8 mouse cellular contexts compared by ENCODE assay signal in the genomic region with DNA sequence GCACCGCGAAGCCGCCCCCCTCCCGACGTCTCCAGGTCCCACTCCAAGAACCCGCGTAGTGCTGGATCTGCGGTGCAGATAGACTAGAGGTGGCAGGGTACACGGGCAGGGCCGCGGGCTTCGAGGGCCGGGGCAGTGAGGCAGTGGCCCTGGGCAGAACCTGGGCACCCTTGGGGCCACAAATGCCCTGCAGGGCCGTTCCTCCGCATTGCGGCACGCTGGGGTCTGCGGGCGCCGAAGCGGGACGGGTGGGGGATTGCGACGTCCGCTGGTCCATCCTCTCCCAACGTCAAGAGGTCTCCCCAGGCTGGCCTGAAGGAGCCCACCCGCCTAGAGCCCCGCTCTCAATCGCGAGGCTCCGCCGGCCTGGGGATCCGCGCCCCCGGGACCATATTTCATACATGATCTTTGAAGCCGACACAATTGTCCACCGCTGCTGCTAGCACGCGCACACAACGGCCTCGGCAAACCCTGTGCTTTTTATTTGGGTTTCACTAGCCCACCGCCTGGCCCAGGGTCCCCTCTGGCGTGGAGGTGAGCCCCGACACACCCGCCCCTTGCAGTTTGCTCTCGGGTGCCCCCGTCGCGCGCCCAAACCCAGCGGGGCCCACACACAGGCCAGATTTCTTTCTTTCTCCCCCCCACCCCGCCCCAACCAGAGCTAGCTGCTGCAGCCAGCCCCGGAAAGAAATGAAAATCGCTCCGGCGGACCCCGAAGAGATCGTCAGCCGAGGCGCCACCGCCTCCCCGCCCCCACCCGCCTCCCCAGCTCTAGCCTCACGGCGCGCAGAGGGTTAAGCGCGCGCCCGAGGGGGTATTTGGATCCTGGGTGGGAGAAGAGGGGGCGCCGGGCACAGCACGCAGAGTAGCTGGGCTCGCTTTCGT. TPM values are rescaled to one million over a fixed set of nuclear protein-coding genes. Genes with fewer than 3 reads are reported as not detected.
DNase-seq lines count a peak whose midpoint lies in the region; TF ChIP-seq lines count a peak whose summit lies in the region.
"Had no signal": no experiment of that assay in that cellular context is flagged by ENCODE, and none has a peak within 500 bp of the region (broad histone marks: within the 10 kb centered on the region; RNA-seq: fewer than 3 reads in every experiment).

No protein-coding gene starts in this region.

- no peak for TF ChIP-seq CTCF in cortical plate, adult 2 months (IDR thresholded peaks at IDR 0.05; ENCODE audit: extremely low read depth, insufficient read depth, low read length)

- peak; percentile 41 for DNase-seq in urinary bladder, adult 2 months (ENCODE audit: low spot score)
- no peak for DNase-seq in urinary bladder, postnatal 10 days (ENCODE audit: low spot score)
- DNase-seq in heart, postnatal 10 days: peak; percentile 33 to 52
- DNase-seq in kidney, postnatal 4 days: peak; percentile 46 to 59
- peak; percentile 44 for DNase-seq in naive thymus-derived CD4-positive, alpha-beta T cell, adult 2 months (ENCODE audit: low read depth)
- no peak for DNase-seq in ovary, adult 18-20 months (ENCODE audit: low spot score)

- TF ChIP-seq POLR2A in cortical plate, adult 2 months (IDR thresholded peaks at IDR 0.05; ENCODE audit: extremely low read depth, insufficient read depth, low read length): no peak

- H3K4me1 ChIP-seq in cortical plate, adult 2 months (ENCODE audit: control insufficient read depth, insufficient read depth, low read length): no peaks in the 10 kb centered on the region

- intact Hi-C loops in heart, postnatal 10 days (cut with DNase I): no loop called here

- peak overlapping the region; percentile 26; the same call in 1 of the 2 replicates for H3K4me3 ChIP-seq in cortical plate, adult 2 months (ENCODE audit: insufficient read depth, low read length)
- H3K4me3 ChIP-seq: erythroblast, embryonic 14.5 days had no signal

- H3K27ac ChIP-seq in cortical plate, adult 2 months (ENCODE audit: insufficient read depth, low read length): no peak overlapping the region

RNA-seq across cellular contexts. Expression of gene Cbx4, which starts 4.3 kb away (rescaled TPM):
- polyA plus RNA-seq in urinary bladder, adult 2 months (2012; rRNA removed): 32.2 and 36.0 TPM in 2 replicates
- 45.3 and 47.5 TPM in 2 replicates for polyA plus RNA-seq in cortical plate, adult 2 months (2012; rRNA removed)
- total RNA-seq in heart, postnatal 10 days (2021): 10 to 100 TPM; 22.1 to 22.6 TPM

RNA-seq across cellular contexts. Expression of gene Cbx8, which starts 49.5 kb away (rescaled TPM):
- 5.4 and 6.8 TPM in 2 replicates for polyA plus RNA-seq in urinary bladder, adult 2 months (2012; rRNA removed)
- polyA plus RNA-seq in cortical plate, adult 2 months (2012; rRNA removed): 6.0 and 7.4 TPM in 2 replicates
- total RNA-seq in heart, postnatal 10 days (2021): 1 to 10 TPM; 5.6 to 7.5 TPM

Comparison
In these comparisons a context has a peak if more than half of its experiments do, and no peak if none do; other contexts are left out.
1. DNase-seq: peak in urinary bladder, adult 2 months (single experiment), heart, postnatal 10 days (2 of 2), kidney, postnatal 4 days (2 of 2) and naive thymus-derived CD4-positive, alpha-beta T cell, adult 2 months (single experiment); none in urinary bladder, postnatal 10 days (single experiment) and ovary, adult 18-20 months (single experiment).